Mouse (Mus musculus) small intestine, adult 2 months (tissue): ENCODE measurements around the gene Fam199x.

ENCODE experiments used
- CTCF ChIP-seq: fragments of 200-500 bp; IDR thresholded peaks from 2 replicates; pipeline ENCODE4 v1.5.1; 2012; ENCODE audit warnings: low read depth, mild to moderate bottlenecking, control low read depth, inconsistent platforms, low read length, moderate library complexity, mixed read lengths; ENCODE audit not compliant: insufficient replicate concordance, insufficient read length; ENCODE audit errors: extremely low read depth
- POLR2A ChIP-seq: fragments of 200-500 bp; IDR thresholded peaks from 2 replicates; pipeline ENCODE4 v1.6.1; 2012; ENCODE audit warnings: low read depth, mild to moderate bottlenecking, control low read depth, inconsistent platforms, low read length, moderate library complexity

- no peak for TF ChIP-seq CTCF
- no peak for TF ChIP-seq POLR2A
These were observed 72.3 kb downstream of the Fam199x start, which contains the start of gene Esx1 for GRCm38 (mm10) chrX:137121718-137122117.
